Mouse (Mus musculus) MEL (cell line): ENCODE results near the gene Tuft1.
"Not testable (repeated sequence)": the region's sequence is repeated elsewhere in the genome, so short reads cannot be mapped to it uniquely, and the experiment has no call there.

Source experiments
- CTCF ChIP-seq, 3 experiments: IDR thresholded peaks in 2 of 3; conservative IDR thresholded peaks in 1 of 3; 2 replicates each; pipeline ENCODE4 v1.5.1; 2011 to 2012; ENCODE audit warnings: low read length in 3 of 3, low read depth in 2 of 3, mild to moderate bottlenecking in 2 of 3, improper control_type of control experiment in 1 of 3, inconsistent platforms in 1 of 3, mixed read lengths in 1 of 3, moderate library complexity in 1 of 3; ENCODE audit not compliant: control insufficient read depth in 1 of 3, insufficient read depth in 1 of 3, poor library complexity in 1 of 3, severe bottlenecking in 1 of 3
- POLR2AphosphoS2 ChIP-seq: IDR thresholded peaks from 2 replicates; pipeline ENCODE4 v1.6.1; 2011; ENCODE audit warnings: low read length, improper control_type of control experiment
- ZC3H11A ChIP-seq: IDR thresholded peaks from 2 replicates; pipeline ENCODE4 v1.6.1; 2012; ENCODE audit warnings: low read depth, mild to moderate bottlenecking, inconsistent platforms, low read length, improper control_type of control experiment

GRCm38 (mm10) chr3:94659142-94659748 lies 573 bp upstream of the Tuft1 start:
- TF ChIP-seq CTCF (IDR thresholded peaks at IDR 0.05 in 2 of 3, conservative IDR thresholded peaks at IDR 0.05 in 1 of 3; ENCODE audit: control insufficient read depth in 1 of 3, insufficient read depth in 1 of 3, low read depth in 2 of 3, low read length in 3 of 3, poor library complexity in 1 of 3, severe bottlenecking in 1 of 3); ZC3H11A; POLR2AphosphoS2: not testable (repeated sequence)
